Mouse (Mus musculus): ENCODE results near the gene Nfyb. TPM values are rescaled to one million over a fixed set of nuclear protein-coding genes. Genes with fewer than 3 reads are reported as not detected.
A peak's percentile ranks its signal among the peaks of the same experiment; 100 is the strongest.

Gene Nfyb
- polyA plus RNA-seq, 1 experiment from 2014 or later, result 57.3 TPM

GRCm38 (mm10) chr10:82796471-82797118 lies 32.7 kb upstream of the Nfyb start:
- Histone ChIP-seq H3K27me3 (no peaks in the 10 kb centered on the region), H3K36me3 (no peaks in the 10 kb centered on the region), H3K27ac (peak overlapping the region; percentile 72), H3K4me3 (no peak overlapping the region), H3K4me1 (peaks cover 25% of the 10 kb centered on the region), H3K9ac (no peak overlapping the region), H3K9me3 (no peaks in the 10 kb centered on the region), H3K4me2 (peak overlapping the region; percentile 27; the same call in 1 of the 2 replicates)
- WGBS, result 20% methylated on average over 12 of the region's 12 CpGs
- ATAC-seq (ENCODE audit: insufficient number of reproducible peaks, insufficient read depth, low FRiP score, low TSS enrichment, low read depth), result no peak

- WGBS, result 30% methylated on average over 8 of the region's 8 CpGs
- Histone ChIP-seq H3K4me1 (peaks cover 25% of the 10 kb centered on the region), H3K36me3 (no peaks in the 10 kb centered on the region), H3K9me3 (no peaks in the 10 kb centered on the region), H3K9ac (no peak overlapping the region), H3K4me3 (peak overlapping the region; percentile 20), H3K27me3 (no peaks in the 10 kb centered on the region), H3K4me2 (peak overlapping the region; percentile 55), H3K27ac (peak overlapping the region; percentile 82)
- ATAC-seq (ENCODE audit: insufficient number of reproducible peaks, insufficient read depth, low FRiP score, low TSS enrichment, low read depth), result peak; percentile 16; the same call in 1 of the 2 replicates
Observed at GRCm38 (mm10) chr10:82795767-82796166, 31.8 kb upstream of the Nfyb start.

- H3K9ac ChIP-seq, result peak overlapping the region; percentile 51; the same call in 1 of the 2 replicates
- H3K27ac ChIP-seq, result peak overlapping the region; percentile 82
- no peaks in the 10 kb centered on the region for H3K27me3 ChIP-seq
- no peaks in the 10 kb centered on the region for H3K36me3 ChIP-seq
- WGBS, result 21% methylated on average over 15 of the region's 15 CpGs
- H3K4me3 ChIP-seq, result peak overlapping the region; percentile 20
- peak overlapping the region; percentile 55 for H3K4me2 ChIP-seq
- peak; percentile 82 for ATAC-seq (ENCODE audit: insufficient number of reproducible peaks, insufficient read depth, low FRiP score, low TSS enrichment, low read depth)
- H3K4me1 ChIP-seq, result peaks cover 25% of the 10 kb centered on the region
- H3K9me3 ChIP-seq, result no peaks in the 10 kb centered on the region
Observed at GRCm38 (mm10) chr10:82795071-82795731, 31.3 kb upstream of the Nfyb start.

GRCm38 (mm10) chr10:82792311-82792710 lies 28.4 kb upstream of the Nfyb start:
- Histone ChIP-seq H3K4me2 (no peak overlapping the region), H3K27me3 (no peaks in the 10 kb centered on the region), H3K4me1 (peaks cover 25% of the 10 kb centered on the region), H3K36me3 (no peaks in the 10 kb centered on the region), H3K4me3 (no peak overlapping the region), H3K9me3 (no peaks in the 10 kb centered on the region), H3K27ac (no peak overlapping the region), H3K9ac (no peak overlapping the region)
- ATAC-seq (ENCODE audit: insufficient number of reproducible peaks, insufficient read depth, low FRiP score, low TSS enrichment, low read depth), result no peak
- 77% methylated on average over 2 of the region's 2 CpGs for WGBS

- 90% methylated on average over 3 of the region's 3 CpGs for WGBS
- Histone ChIP-seq H3K36me3 (no peaks in the 10 kb centered on the region), H3K4me1 (peaks cover 20% of the 10 kb centered on the region), H3K4me2 (no peak overlapping the region), H3K27me3 (no peaks in the 10 kb centered on the region), H3K27ac (no peak overlapping the region), H3K4me3 (no peak overlapping the region), H3K9me3 (no peaks in the 10 kb centered on the region), H3K9ac (no peak overlapping the region)
- no peak for ATAC-seq (ENCODE audit: insufficient number of reproducible peaks, insufficient read depth, low FRiP score, low TSS enrichment, low read depth)
Observed at GRCm38 (mm10) chr10:82791713-82792112, 27.8 kb upstream of the Nfyb start.

- H3K4me1 ChIP-seq, result peaks cover 9% of the 10 kb centered on the region
- H3K9me3 ChIP-seq, result no peaks in the 10 kb centered on the region
- H3K27me3 ChIP-seq, result no peaks in the 10 kb centered on the region
- H3K4me2 ChIP-seq, result no peak overlapping the region
- H3K27ac ChIP-seq, result no peak overlapping the region
- H3K36me3 ChIP-seq, result no peaks in the 10 kb centered on the region
- no peak overlapping the region for H3K4me3 ChIP-seq
- 85% methylated on average over 5 of the region's 5 CpGs for WGBS
- no peak overlapping the region for H3K9ac ChIP-seq
- no peak for ATAC-seq (ENCODE audit: insufficient number of reproducible peaks, insufficient read depth, low FRiP score, low TSS enrichment, low read depth)
Observed at GRCm38 (mm10) chr10:82790504-82790903, 26.6 kb upstream of the Nfyb start.

GRCm38 (mm10) chr10:82789181-82789580 lies 25.2 kb upstream of the Nfyb start:
- no peak overlapping the region for H3K9ac ChIP-seq
- no peaks in the 10 kb centered on the region for H3K27me3 ChIP-seq
- H3K9me3 ChIP-seq, result no peaks in the 10 kb centered on the region
- no peak overlapping the region for H3K27ac ChIP-seq
- no peak for ATAC-seq (ENCODE audit: insufficient number of reproducible peaks, insufficient read depth, low FRiP score, low TSS enrichment, low read depth)
- no peaks in the 10 kb centered on the region for H3K4me1 ChIP-seq
- H3K4me2 ChIP-seq, result no peak overlapping the region
- H3K36me3 ChIP-seq, result no peaks in the 10 kb centered on the region
- H3K4me3 ChIP-seq, result no peak overlapping the region

- Histone ChIP-seq H3K27ac (no peak overlapping the region), H3K27me3 (no peaks in the 10 kb centered on the region), H3K4me1 (no peaks in the 10 kb centered on the region), H3K4me3 (no peak overlapping the region), H3K9ac (no peak overlapping the region), H3K36me3 (no peaks in the 10 kb centered on the region), H3K4me2 (no peak overlapping the region), H3K9me3 (no peaks in the 10 kb centered on the region)
- no peak for ATAC-seq (ENCODE audit: insufficient number of reproducible peaks, insufficient read depth, low FRiP score, low TSS enrichment, low read depth)
- 44% methylated on average over 2 of the region's 2 CpGs for WGBS
Observed at GRCm38 (mm10) chr10:82782472-82782871, 18.5 kb upstream of the Nfyb start.

GRCm38 (mm10) chr10:82780816-82781215 lies 16.9 kb upstream of the Nfyb start:
- H3K27me3 ChIP-seq, result no peaks in the 10 kb centered on the region
- H3K9ac ChIP-seq, result no peak overlapping the region
- H3K4me1 ChIP-seq, result no peaks in the 10 kb centered on the region
- H3K4me3 ChIP-seq, result no peak overlapping the region
- H3K27ac ChIP-seq, result no peak overlapping the region
- ATAC-seq (ENCODE audit: insufficient number of reproducible peaks, insufficient read depth, low FRiP score, low TSS enrichment, low read depth), result no peak
- H3K36me3 ChIP-seq, result no peaks in the 10 kb centered on the region
- H3K9me3 ChIP-seq, result no peaks in the 10 kb centered on the region
- H3K4me2 ChIP-seq, result no peak overlapping the region

GRCm38 (mm10) chr10:82780322-82780721 lies 16.4 kb upstream of the Nfyb start:
- Histone ChIP-seq H3K4me1 (no peaks in the 10 kb centered on the region), H3K27ac (no peak overlapping the region), H3K4me2 (no peak overlapping the region), H3K36me3 (no peaks in the 10 kb centered on the region), H3K9me3 (no peaks in the 10 kb centered on the region), H3K9ac (no peak overlapping the region), H3K4me3 (no peak overlapping the region), H3K27me3 (no peaks in the 10 kb centered on the region)
- no peak for ATAC-seq (ENCODE audit: insufficient number of reproducible peaks, insufficient read depth, low FRiP score, low TSS enrichment, low read depth)
- over 99% methylated on average over 3 of the region's 3 CpGs for WGBS

- 98% methylated on average over 14 of the region's 14 CpGs for WGBS
- no peaks in the 10 kb centered on the region for H3K9me3 ChIP-seq
- H3K4me2 ChIP-seq, result no peak overlapping the region
- no peaks in the 10 kb centered on the region for H3K4me1 ChIP-seq
- no peaks in the 10 kb centered on the region for H3K27me3 ChIP-seq
- H3K4me3 ChIP-seq, result no peak overlapping the region
- no peaks in the 10 kb centered on the region for H3K36me3 ChIP-seq
- H3K9ac ChIP-seq, result no peak overlapping the region
- no peak for ATAC-seq (ENCODE audit: insufficient number of reproducible peaks, insufficient read depth, low FRiP score, low TSS enrichment, low read depth)
- H3K27ac ChIP-seq, result no peak overlapping the region
Observed at GRCm38 (mm10) chr10:82779831-82780230, 15.9 kb upstream of the Nfyb start.

- 73% methylated on average over 8 of the region's 8 CpGs for WGBS
- no peak overlapping the region for H3K9ac ChIP-seq
- H3K36me3 ChIP-seq, result no peaks in the 10 kb centered on the region
- no peak for ATAC-seq (ENCODE audit: insufficient number of reproducible peaks, insufficient read depth, low FRiP score, low TSS enrichment, low read depth)
- no peaks in the 10 kb centered on the region for H3K27me3 ChIP-seq
- H3K9me3 ChIP-seq, result no peaks in the 10 kb centered on the region
- no peak overlapping the region for H3K27ac ChIP-seq
- no peak overlapping the region for H3K4me3 ChIP-seq
- no peak overlapping the region for H3K4me2 ChIP-seq
- no peaks in the 10 kb centered on the region for H3K4me1 ChIP-seq
Observed at GRCm38 (mm10) chr10:82778791-82779549, 15.0 kb upstream of the Nfyb start.

All from embryonic facial prominence, embryonic 13.5 days (tissue).